ENCODE assay signal across 8 mouse cellular contexts in the genomic region with DNA sequence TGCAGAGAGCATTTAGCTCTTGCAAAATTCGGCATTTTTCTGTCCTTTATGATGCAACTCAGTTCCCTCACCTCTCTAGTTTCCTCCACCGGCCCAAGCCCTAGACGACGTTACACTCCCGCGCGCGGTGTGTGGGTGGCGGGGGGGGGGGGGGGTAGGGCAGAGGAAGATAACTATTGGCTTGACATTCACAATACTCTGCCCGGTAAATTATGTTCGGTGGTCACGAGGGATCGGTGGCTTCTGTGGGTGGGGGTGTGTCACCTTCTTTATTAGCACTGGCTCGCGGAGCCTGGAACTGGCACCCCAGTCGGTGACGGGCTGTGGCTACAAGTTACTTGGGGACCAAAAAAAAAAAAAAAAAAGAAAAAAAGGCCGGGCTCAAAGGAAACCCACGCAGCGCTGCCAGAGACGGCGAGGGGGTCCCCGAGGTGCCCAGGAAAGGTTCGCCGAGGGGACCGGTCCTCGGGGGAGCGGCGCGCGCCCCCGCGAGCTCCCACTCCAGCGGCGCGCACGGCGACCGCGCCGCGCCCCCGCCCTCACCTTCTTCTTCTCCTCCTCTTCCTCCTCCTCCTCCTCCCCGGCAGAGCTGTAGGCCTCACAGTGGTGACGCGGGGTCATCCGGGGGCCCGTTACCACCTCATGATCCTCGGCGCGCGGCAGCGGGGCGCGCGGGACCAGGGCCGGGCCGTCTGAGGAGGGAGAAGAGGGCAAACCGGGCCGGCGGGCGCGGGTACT. TPM values are rescaled to one million over a fixed set of nuclear protein-coding genes. Genes with fewer than 3 reads are reported as not detected.
A peak's percentile ranks its signal among the peaks of the same experiment; 100 is the strongest.
DNase-seq lines count a peak whose midpoint lies in the region; ATAC-seq and TF ChIP-seq lines count a peak whose summit lies in the region.

No protein-coding gene starts in this region.

- H3K9ac ChIP-seq in MEL (ENCODE audit: control insufficient read depth, low read depth, low read length, poor library complexity, severe bottlenecking): peak overlapping the region; percentile 92
- H3K9ac ChIP-seq in forebrain, embryonic 16.5 days (replicated peaks; ENCODE audit: low read depth, low read length): peak overlapping the region; percentile 96
- H3K9ac ChIP-seq in lung, embryonic 16.5 days (ENCODE audit: low read length): peak overlapping the region; percentile 97

- peak; percentile 74 for DNase-seq in MEL (ENCODE audit: low read depth, low spot score)
- peak; percentile 82 for DNase-seq in cerebellum, adult 11-12 months
- DNase-seq in heart, postnatal 4 days: peak; percentile 64
- peak; percentile 43 for DNase-seq in layer of hippocampus, adult 9-11 months
- DNase-seq in ovary, postnatal 14 days (ENCODE audit: low spot score): peak; percentile 30
- DNase-seq in thymus, postnatal 10 days (ENCODE audit: low spot score in 2 of 2): peak; percentile 71 to 80

- TF ChIP-seq EP300 in MEL (IDR thresholded peaks at IDR 0.05; ENCODE audit: low read depth in 1 of 2, low read length in 2 of 2): no peak

- ATAC-seq in forebrain, embryonic 16.5 days: peak; percentile 41
- peak; percentile 57 for ATAC-seq in lung, embryonic 16.5 days (ENCODE audit: low read depth)

- H3K4me3 ChIP-seq in MEL (ENCODE audit: control insufficient read depth in 1 of 2, insufficient read depth in 1 of 2, low read depth in 2 of 2, low read length in 2 of 2): peak overlapping the region; percentile 91 to 93
- H3K4me3 ChIP-seq in forebrain, embryonic 16.5 days (replicated peaks; ENCODE audit: low read length): peak overlapping the region; percentile 85
- peak overlapping the region; percentile 88 for H3K4me3 ChIP-seq in lung, embryonic 16.5 days (ENCODE audit: low read length)

- H3K4me1 ChIP-seq in MEL (ENCODE audit: control insufficient read depth in 1 of 2, insufficient read depth in 2 of 2, low read length in 2 of 2): peaks cover 0 to 3% of the 10 kb centered on the region in 2 experiments; a peak in 1 of 4 replicates
- peaks cover 18% of the 10 kb centered on the region for H3K4me1 ChIP-seq in forebrain, embryonic 16.5 days (replicated peaks; ENCODE audit: control insufficient read depth, insufficient read depth, low read length)
- peaks cover 10% of the 10 kb centered on the region for H3K4me1 ChIP-seq in lung, embryonic 16.5 days (replicated peaks; ENCODE audit: control insufficient read depth, insufficient read depth, low read length)

- H3K9me3 ChIP-seq in MEL (replicated peaks; ENCODE audit: insufficient read depth, low read length): no peaks in the 10 kb centered on the region
- no peaks in the 10 kb centered on the region for H3K9me3 ChIP-seq in forebrain, embryonic 16.5 days (ENCODE audit: control insufficient read depth, low read length)
- no peaks in the 10 kb centered on the region for H3K9me3 ChIP-seq in lung, embryonic 16.5 days (ENCODE audit: control insufficient read depth, low read length)

- no peaks in the 10 kb centered on the region for H3K27me3 ChIP-seq in MEL (ENCODE audit: control insufficient read depth in 1 of 2, insufficient read depth in 2 of 2, low read length in 2 of 2)
- no peaks in the 10 kb centered on the region for H3K27me3 ChIP-seq in forebrain, embryonic 16.5 days (replicated peaks; ENCODE audit: control insufficient read depth, insufficient read depth, low read length)
- no peaks in the 10 kb centered on the region for H3K27me3 ChIP-seq in lung, embryonic 16.5 days (ENCODE audit: control insufficient read depth, insufficient read depth, low read depth, low read length)

- peaks cover 14 to 23% of the 10 kb centered on the region in 2 experiments for H3K36me3 ChIP-seq in MEL (ENCODE audit: control insufficient read depth in 1 of 2, insufficient read depth in 2 of 2, low read length in 2 of 2)
- H3K36me3 ChIP-seq in forebrain, embryonic 16.5 days (ENCODE audit: control insufficient read depth, insufficient read depth): peaks cover 5% of the 10 kb centered on the region; the same call in 1 of the 2 replicates
- H3K36me3 ChIP-seq in lung, embryonic 16.5 days (ENCODE audit: control insufficient read depth, insufficient read depth, low read length): peaks cover 6% of the 10 kb centered on the region

- peak overlapping the region; percentile 91 for H3K4me2 ChIP-seq in forebrain, embryonic 16.5 days (ENCODE audit: low read length)
- peak overlapping the region; percentile 86 for H3K4me2 ChIP-seq in lung, embryonic 16.5 days (ENCODE audit: low read depth, low read length)

- WGBS in forebrain, embryonic 16.5 days: under 1% methylated on average over 43 of the region's 63 CpGs
- 0% methylated on average over 48 of the region's 63 CpGs for WGBS in lung, embryonic 16.5 days

- TF ChIP-seq RAD21 in MEL (IDR thresholded peaks at IDR 0.05; ENCODE audit: low read depth, low read length): no peak

- no peak for TF ChIP-seq CTCF in MEL (IDR thresholded peaks at IDR 0.05 in 2 of 3, conservative IDR thresholded peaks at IDR 0.05 in 1 of 3; ENCODE audit: control insufficient read depth in 1 of 3, insufficient read depth in 1 of 3, low read depth in 2 of 3, low read length in 3 of 3, poor library complexity in 1 of 3, severe bottlenecking in 1 of 3)

- H3K79me2 ChIP-seq in MEL (ENCODE audit: control insufficient read depth, insufficient read depth, low read length, poor library complexity): peaks cover 21% of the 10 kb centered on the region

- TF ChIP-seq POLR2A in MEL (IDR thresholded peaks at IDR 0.05; ENCODE audit: control insufficient read depth in 1 of 2, insufficient read depth in 1 of 2, low read depth in 1 of 2, low read length in 2 of 2, poor library complexity in 1 of 2): peak in 1 of 2 experiments; percentile 37; a peak in 1 of 4 replicates

- peak overlapping the region; percentile 78 for H3K27ac ChIP-seq in MEL (ENCODE audit: control insufficient read depth, low read depth, low read length)
- H3K27ac ChIP-seq in forebrain, embryonic 16.5 days (ENCODE audit: low read length): peak overlapping the region; percentile 97
- H3K27ac ChIP-seq in lung, embryonic 16.5 days (ENCODE audit: low read length): peak overlapping the region; percentile 97

TF ChIP-seq in MEL, 35 proteins besides CTCF, POLR2A, EP300 and RAD21:
- TF ChIP-seq GABPA (IDR thresholded peaks at IDR 0.05; ENCODE audit: low read depth, low read length) (no peak), SIN3A (IDR thresholded peaks at IDR 0.05; ENCODE audit: low read length) (no peak; the same call in 1 of the 2 replicates), ETS1 (IDR thresholded peaks at IDR 0.05; ENCODE audit: low read depth, low read length) (no peak), ELF1 (IDR thresholded peaks at IDR 0.05; ENCODE audit: low read depth, low read length) (no peak), NRF1 (IDR thresholded peaks at IDR 0.05; ENCODE audit: insufficient read depth, low read depth, low read length, poor library complexity, severe bottlenecking) (no peak), TAL1 (IDR thresholded peaks at IDR 0.05; ENCODE audit: low read length) (no peak), TCF12 (IDR thresholded peaks at IDR 0.05; ENCODE audit: low read depth, low read length) (peak; percentile 8; the same call in 1 of the 2 replicates), ZMIZ1 (IDR thresholded peaks at IDR 0.05; ENCODE audit: low read depth, low read length) (no peak), TBP (IDR thresholded peaks at IDR 0.05; ENCODE audit: low read depth, low read length) (no peak), USF2 (IDR thresholded peaks at IDR 0.05; ENCODE audit: borderline replicate concordance in 1 of 2, insufficient read depth in 1 of 2, low read depth in 1 of 2, low read length in 2 of 2) (no peak), MYC (IDR thresholded peaks at IDR 0.05; ENCODE audit: low read depth, low read length) (no peak), UBTF (IDR thresholded peaks at IDR 0.05; ENCODE audit: borderline replicate concordance, insufficient read depth, low read depth, low read length) (no peak), KAT2A (conservative IDR thresholded peaks at IDR 0.05; ENCODE audit: low read depth, low read length) (no peak), MAZ (IDR thresholded peaks at IDR 0.05; ENCODE audit: low read depth, low read length) (peak; percentile 50; the same call in 1 of the 2 replicates), CHD1 (IDR thresholded peaks at IDR 0.05; ENCODE audit: low read depth, low read length) (no peak), MXI1 (IDR thresholded peaks at IDR 0.05; ENCODE audit: low read depth, low read length) (no peak; the same call in 1 of the 2 replicates), GATA1 (IDR thresholded peaks at IDR 0.05; ENCODE audit: low read depth, low read length) (no peak), ZNF384 (IDR thresholded peaks at IDR 0.05; ENCODE audit: low read depth, low read length) (peak; percentile 18; the same call in 1 of the 2 replicates), MEF2A (IDR thresholded peaks at IDR 0.05; ENCODE audit: extremely low read depth, insufficient replicate concordance, low read depth, low read length, poor library complexity, severe bottlenecking) (no peak), MYB (IDR thresholded peaks at IDR 0.05; ENCODE audit: low read depth, low read length) (no peak), ZC3H11A (IDR thresholded peaks at IDR 0.05; ENCODE audit: low read depth, low read length) (no peak)
TF ChIP-seq in MEL: peak in this region for 3.

RNA-seq across cellular contexts. Expression of gene Ccni, which starts 0.8 kb away (rescaled TPM):
- total RNA-seq in MEL (2012; rRNA removed): 33.4 and 45.1 TPM in 2 replicates
- polyA plus RNA-seq in MEL (2012; ENCODE audit: insufficient read depth in 1 of 2, insufficient read length in 2 of 2, low read depth in 1 of 2, low replicate concordance in 2 of 2, missing spikeins in 1 of 2): 100 to 1,000 TPM in 1 of 2 experiments, 10 to 100 TPM in 1; 83.2 to 199 TPM
- 187 and 218 TPM in 2 replicates for polyA plus RNA-seq in forebrain, embryonic 16.5 days (2015; fragmentation: Nextera tagmentation; extraction: Ambion mirVana)
- total RNA-seq in heart, postnatal 4 days (2021): 100 to 1,000 TPM; 246 to 267 TPM
- 105 and 107 TPM in 2 replicates for polyA plus RNA-seq in lung, embryonic 16.5 days (2015; fragmentation: Nextera tagmentation; extraction: Ambion mirVana)

RNA-seq across cellular contexts. Expression of gene 2010109A12Rik, which starts 0.8 kb away (rescaled TPM):
- total RNA-seq in MEL (2012; rRNA removed): 0.23 and 0.29 TPM in 2 replicates
- under 1 TPM in 1 of 2 experiments, not detected in 1; 0.21 TPM for polyA plus RNA-seq in MEL (2012; ENCODE audit: insufficient read depth in 1 of 2, insufficient read length in 2 of 2, low read depth in 1 of 2, low replicate concordance in 2 of 2, missing spikeins in 1 of 2)
- polyA plus RNA-seq in forebrain, embryonic 16.5 days (2015; fragmentation: Nextera tagmentation; extraction: Ambion mirVana): 1.5 and 2.0 TPM in 2 replicates
- total RNA-seq in heart, postnatal 4 days (2021): under 1 TPM; 0.50 to 0.52 TPM
- polyA plus RNA-seq in lung, embryonic 16.5 days (2015; fragmentation: Nextera tagmentation; extraction: Ambion mirVana): 1.9 and 3.5 TPM in 2 replicates

Comparison
In these comparisons a context has a peak if more than half of its experiments do, and no peak if none do; other contexts are left out.
1. Peak in every context shown above with its lines: DNase-seq, ATAC-seq, H3K4me3 ChIP-seq and H3K27ac ChIP-seq.
2. DNase-seq: peak in every context shown above with its lines; median percentile 82 in cerebellum, adult 11-12 months; 76 in thymus, postnatal 10 days; 74 in MEL; 64 in heart, postnatal 4 days; 43 in layer of hippocampus, adult 9-11 months; 30 in ovary, postnatal 14 days.